Mouse (Mus musculus) ZHBTc4 (cell line): ENCODE results near the gene Lgals12.

Experiments used
- DNase-seq: peaks from one replicate; pipeline ENCODE4 v3.0.0-alpha.2; 2011; ENCODE audit warnings: low read depth, low spot score

The Lgals12 gene

DNA sequence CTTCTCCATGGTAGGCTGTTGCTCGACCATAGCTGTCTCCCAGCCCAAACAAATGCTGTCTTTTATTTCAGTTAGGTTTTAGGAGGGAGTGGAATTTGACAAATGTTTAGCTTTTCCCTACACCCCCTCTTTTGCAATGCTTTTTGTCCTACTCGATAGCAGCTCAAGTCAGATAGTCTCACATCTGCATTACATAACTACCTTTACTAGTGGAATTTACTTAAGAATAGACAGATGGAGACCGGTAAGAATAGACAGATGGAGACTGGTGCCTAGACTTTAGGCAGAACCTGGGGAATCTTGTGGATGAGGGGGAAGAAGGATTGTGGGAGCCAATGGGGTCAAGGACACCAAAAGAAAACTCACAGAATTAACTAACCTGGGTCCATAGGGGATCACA lies 23.4 kb downstream of the Lgals12 start:
- DNase-seq = no peak

DNA sequence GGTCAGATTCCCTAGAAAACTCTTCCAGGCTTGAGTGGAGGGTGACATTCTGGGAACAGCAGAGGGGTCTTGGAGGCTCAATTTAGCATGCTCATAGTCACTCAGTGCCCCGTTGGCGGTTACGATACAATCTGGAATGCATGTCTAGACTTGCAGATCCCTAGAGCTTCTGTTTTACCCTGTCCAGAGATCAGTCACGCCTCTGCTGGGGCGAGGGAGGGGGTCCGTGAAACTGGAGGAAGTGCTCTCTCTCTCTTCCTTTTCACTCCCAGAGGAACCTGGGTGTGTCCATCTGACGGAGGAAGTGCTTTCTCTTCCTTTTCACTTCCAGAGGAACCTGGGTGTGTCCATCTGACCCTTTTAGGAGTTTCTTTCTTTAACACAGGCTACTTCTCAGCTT lies 23.9 kb downstream of the Lgals12 start:
- DNase-seq = peak; percentile 97

DNA sequence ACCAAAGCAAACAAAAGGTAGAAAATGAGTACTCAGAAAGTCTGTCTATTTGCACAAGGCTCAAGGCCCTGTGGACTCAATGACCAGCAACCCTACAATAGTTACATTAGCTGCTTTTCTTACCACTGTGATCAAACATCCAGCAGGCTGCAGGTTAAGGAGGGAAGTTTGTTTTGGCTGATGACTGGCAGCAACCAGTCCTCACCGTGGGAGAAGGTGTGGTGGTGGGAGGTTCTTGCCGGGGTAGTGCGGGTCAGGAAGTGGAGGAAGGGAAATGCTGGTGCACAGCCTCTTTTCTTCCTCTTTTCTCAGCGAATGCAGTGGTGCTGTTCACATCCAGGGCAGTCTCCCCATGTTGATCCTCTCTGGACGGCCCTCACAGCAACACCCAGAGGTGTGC lies 26.0 kb downstream of the Lgals12 start:
- DNase-seq = peak; percentile 81

DNA sequence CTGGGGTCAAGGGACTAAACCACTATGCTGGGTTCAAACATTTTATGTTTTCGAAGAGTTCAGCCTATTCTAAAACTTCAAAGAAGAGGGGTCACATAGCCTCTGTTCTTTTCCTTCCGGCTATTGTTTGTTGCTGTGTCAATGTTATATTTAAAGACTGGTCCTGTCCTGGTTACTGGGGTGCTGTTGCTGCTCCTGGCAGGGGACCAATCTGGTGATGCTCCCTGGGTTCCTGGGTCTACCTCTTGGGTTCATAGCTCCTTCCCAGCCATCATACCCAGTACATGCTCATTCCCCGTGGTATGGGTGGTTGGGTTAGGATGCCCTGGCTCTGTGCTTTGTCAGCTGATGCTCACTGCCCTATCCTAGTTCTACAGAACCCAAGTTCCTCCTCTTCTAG lies 29.3 kb downstream of the Lgals12 start:
- no peak for DNase-seq

DNA sequence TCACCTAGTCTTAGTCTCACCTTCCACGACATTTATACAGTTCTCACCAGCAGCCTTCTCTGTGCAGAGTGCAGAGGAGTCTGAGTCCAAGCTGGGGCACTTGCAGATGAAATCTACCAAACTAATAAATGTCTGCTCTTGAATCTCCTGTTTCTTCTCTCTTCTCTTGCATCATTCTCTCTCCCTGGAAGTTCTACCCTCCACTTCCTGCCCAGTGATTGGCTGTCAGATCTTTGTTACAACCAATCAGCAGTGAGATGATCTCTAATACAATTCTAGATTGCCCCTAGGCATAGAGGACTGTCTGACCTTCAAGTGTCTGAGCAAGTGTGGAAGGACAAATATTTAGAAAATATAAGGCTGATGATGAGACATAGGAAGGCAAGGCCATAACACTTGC lies 30.8 kb downstream of the Lgals12 start:
- no peak for DNase-seq

DNA sequence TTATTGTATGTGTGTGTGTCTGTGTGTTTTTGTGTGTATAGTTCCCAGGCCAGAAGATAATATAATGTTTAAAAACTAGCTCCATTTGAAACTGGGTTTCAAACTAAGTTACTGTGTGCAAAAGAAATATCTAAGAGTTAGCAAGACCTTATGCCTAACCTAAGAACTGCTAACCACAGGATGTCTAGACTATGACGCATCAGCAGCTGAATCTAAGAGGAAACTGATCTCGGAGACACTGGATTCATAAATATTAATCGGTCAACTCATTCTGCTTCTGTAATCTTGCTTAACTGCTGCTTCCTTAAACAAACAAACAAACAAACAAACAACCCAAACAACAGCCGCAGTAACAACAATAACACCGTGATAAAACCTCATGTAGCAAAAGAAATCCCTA lies 37.3 kb downstream of the Lgals12 start:
- DNase-seq = no peak

DNA sequence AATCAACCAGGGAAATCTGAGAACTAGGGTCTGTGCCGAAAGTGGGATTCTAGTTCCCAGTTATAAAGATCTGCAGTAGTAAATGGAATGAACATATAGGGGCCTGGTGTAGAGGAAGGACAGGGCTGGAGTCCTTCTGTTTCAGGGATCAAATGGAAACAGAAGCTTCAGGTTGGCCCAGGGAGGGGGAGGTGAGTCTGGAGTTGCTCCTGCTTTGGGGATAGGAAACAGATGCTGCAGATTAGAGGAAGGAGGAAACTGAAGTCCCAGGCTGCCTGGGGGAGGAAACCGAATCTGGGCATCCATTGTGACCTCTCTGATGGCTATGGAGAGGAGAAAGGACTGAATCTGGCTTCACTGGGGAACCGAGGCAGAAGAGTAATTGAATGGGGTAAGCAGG lies 38.6 kb downstream of the Lgals12 start:
- DNase-seq = no peak

DNA sequence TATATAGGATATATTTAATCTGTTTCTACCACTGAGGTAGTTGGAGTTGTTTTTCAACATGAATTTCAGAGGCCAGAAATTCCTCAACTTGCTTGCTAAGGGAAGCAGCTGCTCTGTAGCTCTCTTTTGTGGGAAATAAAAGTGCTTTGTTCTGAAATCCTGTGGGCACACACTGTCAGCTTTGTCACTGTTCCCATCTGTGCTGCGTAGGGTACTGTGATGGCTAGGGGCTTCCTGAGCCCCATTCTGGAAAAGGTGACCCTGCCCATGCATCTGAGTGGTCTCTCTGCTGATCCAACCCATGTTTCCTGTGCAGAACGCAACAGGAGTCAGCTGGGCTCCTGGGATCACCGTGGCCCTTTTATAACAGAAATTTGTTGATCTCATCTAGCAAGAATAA lies 40.2 kb downstream of the Lgals12 start:
- DNase-seq = no peak

DNA sequence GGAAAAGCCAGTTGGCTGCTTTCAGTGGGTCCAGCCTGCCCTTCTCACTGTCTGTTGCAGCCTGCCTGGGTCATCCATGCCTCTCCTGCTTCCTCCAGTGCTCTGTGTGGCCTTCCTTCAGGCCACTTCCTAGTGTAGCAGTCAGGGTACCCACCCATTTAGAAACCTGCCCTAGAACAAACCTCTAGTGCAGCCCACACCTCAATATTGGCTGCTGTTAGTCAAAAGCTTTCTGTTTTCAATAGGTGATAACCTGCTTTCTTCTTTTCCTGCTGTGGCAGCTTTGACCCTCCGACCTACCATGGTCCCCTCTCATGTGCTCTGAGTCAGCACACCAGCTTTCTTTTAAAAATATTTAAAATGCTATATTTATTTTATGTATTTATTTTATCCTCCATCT lies 42.5 kb downstream of the Lgals12 start:
- no peak for DNase-seq

DNA sequence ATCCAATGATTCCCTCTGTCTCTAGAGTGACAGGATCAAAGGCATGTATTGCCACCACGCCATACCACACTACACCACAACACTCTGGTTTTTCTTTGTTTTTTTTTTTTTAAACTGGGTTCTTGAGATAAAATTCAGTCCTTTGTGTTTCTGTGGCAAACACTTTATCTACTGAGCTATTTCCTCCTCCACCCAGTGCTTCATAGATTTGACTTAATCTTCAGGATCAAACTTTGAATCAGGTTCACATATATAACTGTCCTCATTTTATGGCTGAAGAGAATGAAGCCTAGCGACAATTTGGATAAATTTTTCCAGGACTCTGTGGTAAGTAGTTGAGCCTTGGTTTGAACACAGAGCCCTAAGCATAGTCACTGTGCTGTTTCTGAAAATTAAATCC lies 43.3 kb downstream of the Lgals12 start:
- no peak for DNase-seq

DNA sequence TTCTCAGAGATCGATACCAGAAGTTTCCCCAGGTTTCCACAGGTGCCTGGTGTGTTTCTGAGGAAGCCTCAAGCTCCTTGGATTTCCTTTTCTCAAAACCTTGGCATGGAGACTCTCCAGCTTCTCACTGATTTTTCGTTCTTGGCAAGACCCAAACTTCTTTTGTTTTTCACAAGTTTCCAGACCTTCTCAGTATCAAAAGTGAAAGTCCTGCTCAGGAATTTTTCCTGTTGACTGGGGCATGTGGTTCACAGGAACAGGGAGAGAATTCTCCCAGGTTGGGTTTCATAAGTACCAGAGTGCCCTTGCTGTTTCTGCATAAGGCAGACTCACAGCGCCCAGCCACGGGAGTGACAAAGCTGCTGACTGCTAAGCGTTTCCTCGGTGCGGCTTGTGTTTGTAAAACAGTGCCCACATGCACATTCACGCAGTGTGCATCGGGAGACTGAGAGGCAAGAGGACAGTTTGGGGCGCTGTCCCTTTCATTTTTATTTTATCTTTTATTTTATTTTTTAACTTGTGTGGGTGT lies 44.3 kb downstream of the Lgals12 start:
- no peak for DNase-seq

DNA sequence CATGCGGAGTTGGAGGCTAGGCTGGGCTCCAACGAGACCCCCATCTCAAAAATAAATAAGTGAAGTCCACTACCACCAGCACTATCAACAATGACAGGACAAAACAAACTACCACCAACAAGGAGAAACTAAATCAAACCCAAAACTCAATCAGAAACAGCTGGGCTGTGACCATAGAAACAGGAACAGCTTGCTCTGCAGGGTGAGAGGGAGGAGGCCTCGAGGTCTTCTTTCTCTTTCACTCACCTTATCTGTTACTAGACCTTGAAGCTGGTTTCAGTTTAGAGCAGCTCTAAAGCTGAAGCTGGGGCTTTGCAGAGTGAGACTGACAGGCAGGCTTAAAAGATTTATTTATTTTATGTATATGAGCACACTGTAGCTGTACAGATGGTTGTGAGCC lies 45.5 kb downstream of the Lgals12 start:
- DNase-seq = no peak

DNA sequence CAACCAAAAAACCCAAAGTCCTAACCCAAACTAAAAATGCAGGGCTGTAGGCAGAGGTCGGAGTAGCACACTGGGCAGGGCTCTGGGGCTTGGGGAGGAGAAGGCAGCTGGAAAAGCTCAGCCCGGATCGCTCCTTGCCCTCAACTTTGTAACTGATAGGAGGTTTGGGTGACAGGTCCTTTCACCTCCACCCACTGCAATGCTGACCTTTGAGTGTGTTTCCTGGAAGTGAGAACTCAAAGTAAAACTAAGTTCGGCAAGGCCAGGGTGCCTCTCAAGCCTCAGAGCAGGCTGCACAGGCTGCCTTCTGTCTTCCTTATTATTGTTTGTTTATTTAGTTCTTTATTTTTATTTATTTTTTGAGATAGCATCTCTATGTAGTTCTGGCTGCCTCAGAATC lies 47.0 kb downstream of the Lgals12 start:
- no peak for DNase-seq

DNA sequence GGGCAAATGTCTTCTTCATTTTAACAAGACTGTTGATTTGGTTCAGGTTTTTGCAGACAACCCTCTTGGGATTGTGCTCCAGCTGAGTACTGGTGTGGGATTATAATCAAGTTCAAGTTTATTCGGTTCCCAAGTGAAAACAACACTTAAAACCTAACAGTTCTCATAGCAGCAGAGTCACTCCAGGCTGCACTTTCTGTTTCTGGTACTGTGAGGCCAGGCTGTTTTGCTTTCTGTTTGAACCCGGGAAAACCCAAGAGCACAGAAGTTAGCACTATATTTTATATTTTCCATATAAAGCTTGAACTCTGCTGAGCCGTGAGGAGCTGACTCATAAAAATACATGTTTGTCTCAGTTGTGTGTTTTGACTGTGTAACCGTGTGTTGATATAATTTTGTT lies 48.3 kb downstream of the Lgals12 start:
- no peak for DNase-seq

DNA sequence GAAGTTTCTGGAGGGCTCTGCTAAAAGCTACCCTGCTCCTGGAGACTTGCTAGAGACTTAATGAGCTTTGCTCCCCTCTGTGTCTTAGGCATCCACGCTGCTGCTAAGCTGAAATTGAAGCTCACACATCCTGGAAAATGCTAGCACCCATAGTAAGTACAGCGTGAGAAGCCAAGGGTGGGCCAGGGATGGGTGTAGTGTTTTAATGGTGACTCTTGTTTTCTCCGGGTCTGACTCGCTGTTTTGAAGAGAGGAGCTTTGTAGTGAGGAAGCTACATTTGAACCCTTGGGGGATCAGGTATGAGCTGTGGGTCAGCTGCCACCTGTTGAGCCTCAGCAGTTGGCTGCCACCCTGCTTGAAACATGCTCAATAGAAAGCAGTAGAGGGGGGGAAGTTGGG lies 49.1 kb downstream of the Lgals12 start:
- DNase-seq = no peak

DNA sequence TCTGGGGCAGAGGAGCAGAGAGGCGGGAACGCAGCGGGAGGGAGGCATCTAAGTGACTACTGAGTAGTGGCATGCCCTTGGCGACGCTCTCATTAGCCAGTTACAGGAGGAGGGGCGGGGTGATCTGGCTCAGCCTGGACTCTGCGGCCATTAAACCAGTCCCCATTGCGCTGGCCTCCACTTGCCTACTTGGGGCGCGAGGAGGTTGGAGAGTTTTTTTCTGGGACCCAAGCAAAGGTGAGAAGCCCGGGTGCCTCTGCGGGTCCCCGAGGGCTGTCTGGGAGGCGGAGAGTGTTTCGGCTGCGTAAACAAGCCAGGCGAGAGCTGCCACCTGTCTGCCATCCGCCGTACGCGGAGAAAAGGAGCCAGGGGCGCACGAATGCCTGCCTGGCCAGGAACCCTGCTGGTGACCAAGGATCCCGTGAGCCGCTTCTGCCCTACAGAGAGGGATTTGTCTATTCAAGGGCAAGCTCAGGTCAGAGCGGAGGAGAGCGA lies 49.6 kb downstream of the Lgals12 start, which contains the start of gene Pla2g16:
Gene Pla2g16 (plus strand): TSS at position 132 of the 495 bp plus-strand sequence.
- peak; percentile 81 for DNase-seq

DNA sequence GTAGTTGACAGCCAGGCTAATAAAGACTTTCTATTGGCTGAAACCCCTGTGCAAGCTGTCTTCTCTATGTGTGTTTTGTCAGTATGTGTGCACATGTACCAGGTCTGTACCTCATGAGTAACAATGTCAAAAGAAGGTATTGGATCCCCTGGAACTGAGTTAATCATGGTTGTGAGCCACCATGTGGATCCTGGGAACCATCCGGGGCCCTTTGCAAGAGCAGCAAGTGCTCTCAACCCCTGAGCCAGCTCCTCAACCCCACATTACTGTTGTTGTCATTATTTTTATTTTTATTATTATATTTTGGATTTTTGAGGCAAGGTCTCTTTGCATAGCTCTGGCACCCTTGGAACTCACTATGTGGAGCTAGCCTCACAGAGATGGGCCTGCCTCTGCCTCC lies 50.4 kb downstream of the Lgals12 start:
- DNase-seq = no peak

DNA sequence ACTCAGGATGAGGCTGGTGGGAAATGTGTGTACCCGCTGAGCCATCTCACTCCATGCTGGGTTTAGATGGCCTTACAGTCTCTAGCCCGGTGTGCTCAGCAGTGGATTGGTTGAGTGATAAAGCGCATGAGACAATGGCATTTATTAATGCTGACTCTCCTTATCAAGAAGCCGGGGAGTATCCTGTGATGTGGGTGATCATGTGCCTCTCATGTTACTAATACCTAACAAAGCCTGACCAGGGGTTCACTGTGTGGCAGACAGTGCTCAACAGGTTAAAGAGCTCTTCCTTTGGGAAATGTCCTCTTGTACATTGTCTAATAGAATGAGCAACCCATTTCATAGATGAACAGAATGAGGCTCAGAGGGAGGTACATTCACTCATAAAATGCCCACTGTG lies 52.1 kb downstream of the Lgals12 start:
- no peak for DNase-seq

DNA sequence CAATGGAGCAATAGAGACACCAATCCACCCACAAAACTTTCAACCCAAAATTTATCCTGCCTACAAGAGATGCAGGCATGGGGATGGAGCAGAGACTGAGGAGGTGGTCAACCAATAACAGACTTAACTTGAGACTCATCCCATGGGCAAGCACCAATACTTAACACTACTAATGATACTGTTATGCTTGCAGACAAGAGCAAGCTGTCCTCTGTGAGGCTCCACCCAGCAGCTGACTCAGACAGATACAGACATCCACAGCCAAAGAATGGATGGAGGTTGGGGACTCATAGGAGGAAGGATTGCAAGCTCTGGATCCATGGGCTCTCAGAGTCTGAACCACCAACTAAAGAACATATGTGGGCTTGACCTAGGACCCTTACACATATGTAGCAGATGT lies 53.6 kb downstream of the Lgals12 start:
- no peak for DNase-seq

DNA sequence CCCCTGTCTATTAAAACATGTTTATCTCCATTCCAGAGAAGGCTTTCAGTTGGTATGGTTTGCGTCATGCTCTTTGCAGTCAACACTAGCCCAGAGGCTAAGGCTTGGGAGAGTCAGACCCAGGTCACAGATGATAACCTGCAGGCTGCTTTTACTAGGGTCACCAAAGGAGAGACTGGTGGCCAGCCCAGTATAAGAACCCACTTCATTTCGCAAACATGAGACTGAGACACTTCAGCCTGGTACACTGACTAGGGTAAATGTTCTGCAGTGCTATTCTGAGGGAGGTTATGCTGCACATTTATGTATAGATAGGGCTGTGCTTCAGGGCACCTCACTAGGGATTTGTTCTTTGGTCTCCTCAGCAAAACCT lies 54.7 kb downstream of the Lgals12 start:
- DNase-seq = no peak

DNA sequence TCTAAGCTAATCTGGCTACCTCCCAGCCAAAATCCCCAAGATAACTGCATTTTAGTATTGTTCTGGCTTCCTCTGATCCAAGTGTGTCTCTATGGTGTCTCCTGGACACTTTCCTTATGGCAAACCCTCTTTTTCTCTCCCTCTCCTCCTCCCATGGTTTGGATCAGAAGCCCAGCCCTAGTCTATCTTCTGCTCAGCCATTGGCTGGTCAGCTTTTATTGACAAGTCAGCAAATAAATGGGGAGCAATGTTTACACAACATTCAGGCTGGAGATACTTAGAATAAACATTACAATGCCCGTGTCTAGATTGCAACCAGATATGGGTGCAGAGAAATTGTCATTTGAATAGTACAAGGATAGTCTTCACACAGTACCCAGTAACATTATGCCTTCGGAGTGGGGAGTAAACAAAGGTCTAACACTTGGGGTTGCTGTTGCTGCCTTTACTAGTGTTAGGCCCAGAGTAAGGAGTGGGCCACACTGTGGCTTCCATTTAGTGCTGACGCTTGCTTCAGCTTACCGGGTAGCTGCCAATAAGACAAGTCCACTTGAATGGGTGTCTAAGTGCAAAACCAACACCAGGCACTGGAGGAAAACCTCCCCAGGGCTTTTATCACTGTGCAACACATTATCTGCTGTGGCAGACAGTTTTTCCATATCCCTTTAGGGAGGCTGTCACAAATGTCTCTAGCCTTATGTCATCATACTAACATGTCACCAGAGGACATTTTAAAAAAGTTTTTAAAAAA lies 55.3 kb downstream of the Lgals12 start:
- DNase-seq = no peak

DNA sequence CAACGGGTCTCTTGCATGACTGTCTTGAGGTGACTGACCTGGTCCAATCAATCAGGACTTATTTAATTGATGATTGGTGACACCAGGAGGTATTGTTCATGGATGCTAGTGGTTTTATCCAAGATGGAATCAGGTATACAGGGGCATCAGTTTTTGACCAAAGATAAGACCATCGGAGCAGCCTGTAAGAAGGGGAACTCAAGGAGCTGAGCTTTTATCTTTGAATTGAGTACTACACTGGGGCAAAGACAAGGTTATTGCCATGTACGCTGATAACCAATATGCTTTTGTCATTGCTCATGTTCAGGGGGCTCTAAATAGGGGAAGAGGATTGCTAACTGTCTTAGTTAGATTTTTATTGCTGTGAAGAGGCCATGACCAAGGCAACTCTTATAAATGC lies 58.1 kb downstream of the Lgals12 start:
- no peak for DNase-seq
